Mouse (Mus musculus) forebrain, embryonic 11.5 days (tissue): ENCODE data around the gene Tcl1b1. TPM values are rescaled to one million over a fixed set of nuclear protein-coding genes. Genes with fewer than 3 reads are reported as not detected.
"Not testable (repeated sequence)": the region's sequence is repeated elsewhere in the genome, so short reads cannot be mapped to it uniquely, and the experiment has no call there.

Experiments
- ATAC-seq: fragments of 200-750 bp; cut with Nextera tagmentation; replicated peaks from 2 replicates; pipeline ENCODE4 v1.8.0; 2017; ENCODE audit warnings: moderate TSS enrichment; ENCODE audit not compliant: low FRiP score
- DNase-seq: peaks from one replicate; pipeline ENCODE4 v3.0.0-alpha.2; 2017; ENCODE audit warnings: low spot score
- H3K27ac ChIP-seq: fragments of 300-500 bp; sonication (generic); 2 replicates; pipeline ENCODE4 v1.5.1; 2014; ENCODE audit warnings: low read depth, low read length
- H3K27me3 ChIP-seq: fragments of 300-500 bp; sonication (generic); 2 replicates; pipeline ENCODE4 v1.6.1; 2014; ENCODE audit warnings: mild to moderate bottlenecking, low read length, mixed read lengths; ENCODE audit not compliant: control insufficient read depth, insufficient read depth
- H3K36me3 ChIP-seq: fragments of 300-500 bp; sonication (generic); 2 replicates; pipeline ENCODE4 v1.6.1; 2014; ENCODE audit warnings: mild to moderate bottlenecking, low read length, moderate library complexity, mixed read lengths; ENCODE audit not compliant: control insufficient read depth, insufficient read depth
- H3K4me1 ChIP-seq: fragments of 300-500 bp; sonication (generic); replicated peaks from 2 replicates; pipeline ENCODE4 v1.6.1; 2014; ENCODE audit warnings: low read length, mixed read lengths; ENCODE audit not compliant: control insufficient read depth, insufficient read depth
- H3K4me2 ChIP-seq: fragments of 300-500 bp; sonication (generic); 2 replicates; pipeline ENCODE4 v1.6.1; 2014; ENCODE audit warnings: low read depth, mild to moderate bottlenecking, low read length, moderate library complexity, mixed read lengths; ENCODE audit not compliant: severe bottlenecking
- H3K4me3 ChIP-seq: fragments of 300-500 bp; sonication (generic); 2 replicates; pipeline ENCODE4 v1.5.1; 2014; ENCODE audit warnings: low read depth, low read length
- H3K9ac ChIP-seq: fragments of 300-500 bp; sonication (generic); 2 replicates; pipeline ENCODE4 v1.6.1; 2014; ENCODE audit warnings: low read length
- H3K9me3 ChIP-seq: fragments of 300-500 bp; sonication (generic); 2 replicates; pipeline ENCODE4 v1.6.1; 2016; ENCODE audit warnings: low read length, mixed read lengths; ENCODE audit not compliant: control insufficient read depth
- WGBS: fragments of 180-500 bp; shearing (Covaris S2); extraction: QIAGEN DNeasy Blood & Tissue Kit; methylation state at CpG from one replicate; pipeline ENCODE4 v1.1.7; 2014; 5-methylcytosine and 5-hydroxymethylcytosine counted together
- polyA plus RNA-seq: library from polyadenylated mRNA; unstranded; fragments of >200 nt; fragmentation: Nextera tagmentation; extraction: Ambion mirVana; gene quantifications from 2 replicates; pipeline ENCODE4 v1.2.1, GENCODE M21; 2014

The Tcl1b1 gene
- polyA plus RNA-seq, 1 experiment from 2014 or later = not detected

DNA sequence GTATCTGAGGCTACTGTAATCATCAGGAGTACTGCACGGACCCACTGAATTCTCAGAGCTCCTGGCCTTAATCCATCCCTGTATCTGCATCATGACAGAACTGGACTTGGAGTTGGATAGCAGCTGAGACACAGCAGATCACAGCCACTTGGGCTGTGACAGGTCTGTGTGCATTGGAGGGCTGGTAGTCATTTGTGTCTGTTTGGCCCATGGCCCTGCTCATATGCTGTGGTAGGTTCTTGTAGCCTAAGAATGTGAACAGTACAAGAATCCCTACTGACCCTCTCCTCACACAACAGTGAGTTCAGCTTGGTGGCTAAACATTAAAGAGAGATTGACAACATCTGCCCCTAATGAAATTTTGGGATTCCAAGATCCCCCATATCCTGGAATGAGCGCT is 13.9 kb downstream of the Tcl1b1 start:
- no peak overlapping the region for H3K9ac ChIP-seq
- no peaks in the 10 kb centered on the region for H3K27me3 ChIP-seq
- H3K27ac ChIP-seq = no peak overlapping the region
- 90% methylated on average over 2 of the region's 2 CpGs for WGBS
- H3K9me3 ChIP-seq = no peaks in the 10 kb centered on the region
- no peak for ATAC-seq
- no peak overlapping the region for H3K4me3 ChIP-seq
- DNase-seq = no peak
- no peaks in the 10 kb centered on the region for H3K4me1 ChIP-seq
- H3K36me3 ChIP-seq = no peaks in the 10 kb centered on the region
- no peak overlapping the region for H3K4me2 ChIP-seq

DNA sequence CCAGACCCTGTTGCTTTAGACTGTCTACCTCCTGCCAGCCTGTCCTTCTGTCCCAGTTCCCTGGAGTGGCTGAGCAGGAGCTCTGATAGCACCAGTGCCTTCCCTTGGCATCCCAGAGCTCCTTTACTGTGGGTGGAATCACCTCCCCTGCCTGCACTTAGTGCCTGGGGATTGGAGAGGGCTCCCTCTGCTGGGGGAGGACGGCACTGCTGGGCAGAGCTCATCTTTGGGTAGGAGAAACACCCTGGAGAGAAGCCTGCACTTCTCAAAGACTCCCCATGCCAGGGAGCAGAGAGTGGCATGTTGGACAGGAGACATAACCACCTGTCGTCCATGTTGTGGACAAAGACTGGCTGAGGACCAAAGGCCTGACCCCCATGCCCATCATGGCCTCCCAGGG is 14.8 kb downstream of the Tcl1b1 start:
- not testable (repeated sequence) for H3K4me1 ChIP-seq, H3K36me3 ChIP-seq, H3K9ac ChIP-seq, ATAC-seq, H3K27ac ChIP-seq, H3K4me3 ChIP-seq, DNase-seq, H3K27me3 ChIP-seq, H3K9me3 ChIP-seq, H3K4me2 ChIP-seq
- WGBS = 23% methylated on average over 2 of the region's 2 CpGs

DNA sequence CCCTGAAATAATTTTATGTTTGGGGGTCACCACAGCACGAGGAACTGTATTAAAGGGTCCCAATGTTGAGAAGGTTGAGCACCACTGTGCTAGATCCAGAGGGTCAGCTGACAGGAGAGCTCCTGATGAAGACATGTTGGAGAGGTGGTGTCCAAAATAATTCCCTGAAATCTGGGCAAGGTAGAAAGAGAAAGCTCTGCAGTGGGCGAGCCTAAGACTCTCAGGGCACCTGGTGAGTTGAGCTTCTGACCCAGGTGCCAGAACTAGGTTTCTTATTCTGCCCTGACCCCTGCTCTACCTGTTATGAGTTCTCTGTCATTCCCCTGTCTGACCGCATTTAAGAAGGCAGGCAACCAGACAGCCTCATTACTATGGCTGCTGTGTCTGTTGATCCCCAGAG is 16.6 kb downstream of the Tcl1b1 start, which contains the start of gene Tcl1b5:
Gene Tcl1b5, plus strand, starts transcription at position 301 of the 400 bp plus-strand sequence.
- H3K4me1 ChIP-seq, ATAC-seq, H3K27ac ChIP-seq, H3K27me3 ChIP-seq, H3K4me3 ChIP-seq, H3K9me3 ChIP-seq, H3K36me3 ChIP-seq, DNase-seq, H3K4me2 ChIP-seq, H3K9ac ChIP-seq: not testable (repeated sequence)
- WGBS = 72% methylated on average over 3 of the region's 3 CpGs

DNA sequence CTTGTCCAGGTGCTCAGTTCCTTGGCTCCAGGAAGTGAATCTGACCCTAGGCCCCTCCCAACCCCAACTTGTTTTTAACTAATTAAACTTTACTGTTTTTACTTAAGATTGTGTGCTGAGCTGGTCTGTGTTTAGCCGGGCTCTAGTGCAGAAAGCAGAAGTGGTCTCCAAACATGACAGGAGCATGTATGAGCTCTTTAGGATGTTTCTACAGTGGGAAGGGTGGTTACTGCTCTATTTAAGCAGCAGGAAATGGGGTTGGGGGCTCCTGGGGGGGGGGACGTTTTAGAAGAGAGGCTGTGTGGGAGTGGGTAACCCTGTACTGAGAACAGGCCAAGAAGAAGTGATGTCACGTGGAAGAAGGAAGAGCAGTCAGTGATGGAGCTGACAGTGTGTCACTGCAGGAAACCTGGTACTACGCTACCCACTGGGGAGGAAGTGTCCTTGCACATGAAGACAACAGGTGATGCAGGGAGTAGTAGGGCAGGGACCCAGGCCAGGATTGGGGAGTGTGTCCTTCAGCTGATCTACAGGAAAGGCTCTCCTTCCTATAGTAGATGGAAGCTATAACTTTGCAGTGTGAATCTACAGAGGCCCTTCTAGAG is 21.7 kb downstream of the Tcl1b1 start:
- not testable (repeated sequence) for H3K9me3 ChIP-seq, H3K27me3 ChIP-seq, H3K36me3 ChIP-seq, H3K4me2 ChIP-seq, H3K9ac ChIP-seq, H3K27ac ChIP-seq, H3K4me3 ChIP-seq, H3K4me1 ChIP-seq, ATAC-seq, DNase-seq
- 81% methylated on average over 4 of the region's 4 CpGs for WGBS

DNA sequence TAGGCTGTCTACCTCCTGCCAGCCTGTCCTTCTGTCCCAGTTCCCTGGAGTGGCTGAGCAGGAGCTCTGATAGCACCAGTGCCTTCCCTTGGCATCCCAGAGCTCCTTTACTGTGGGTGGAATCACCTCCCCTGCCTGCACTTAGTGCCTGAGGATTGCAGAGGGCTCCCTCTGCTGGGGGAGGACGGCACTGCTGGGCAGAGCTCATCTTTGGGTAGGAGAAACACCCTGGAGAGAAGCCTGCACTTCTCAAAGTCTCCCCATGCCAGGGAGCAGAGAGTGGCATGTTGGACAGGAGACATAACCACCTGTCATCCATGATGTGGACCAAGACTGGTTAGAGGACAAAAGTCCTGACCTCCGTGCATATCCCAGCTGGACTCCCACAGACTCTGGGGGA is 29.5 kb downstream of the Tcl1b1 start:
- 60% methylated on average over 2 of the region's 2 CpGs for WGBS
- H3K27ac ChIP-seq, H3K4me3 ChIP-seq, ATAC-seq, H3K9ac ChIP-seq, H3K27me3 ChIP-seq, H3K4me1 ChIP-seq, H3K36me3 ChIP-seq, H3K4me2 ChIP-seq, DNase-seq, H3K9me3 ChIP-seq: not testable (repeated sequence)

DNA sequence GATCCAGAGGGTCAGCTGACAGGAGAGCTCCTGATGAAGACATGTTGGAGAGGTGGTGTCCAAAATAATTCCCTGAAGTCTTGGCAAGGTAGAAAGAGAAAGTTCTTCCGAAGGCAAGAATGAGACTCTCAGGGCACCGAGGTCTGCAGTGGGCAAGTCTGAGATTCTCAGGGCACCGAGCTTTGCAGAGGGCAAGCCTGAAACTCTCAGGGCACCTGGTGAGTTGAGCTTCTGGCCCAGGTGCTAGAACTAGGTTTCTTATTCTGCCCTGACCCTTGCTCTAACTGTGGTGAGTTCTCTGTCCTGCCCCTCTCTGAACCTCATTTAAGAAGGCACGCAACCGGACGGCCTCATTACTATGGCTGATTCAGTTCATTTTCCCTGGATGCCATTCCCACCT is 31.3 kb downstream of the Tcl1b1 start, which contains the start of gene Tcl1b3:
Gene Tcl1b3, plus strand, starts transcription at position 301 of the 400 bp plus-strand sequence.
- not testable (repeated sequence) for ATAC-seq, DNase-seq, H3K4me2 ChIP-seq, H3K4me3 ChIP-seq, H3K27ac ChIP-seq, H3K4me1 ChIP-seq, H3K27me3 ChIP-seq, H3K36me3 ChIP-seq, H3K9me3 ChIP-seq, H3K9ac ChIP-seq
- 92% methylated on average over 6 of the region's 6 CpGs for WGBS

DNA sequence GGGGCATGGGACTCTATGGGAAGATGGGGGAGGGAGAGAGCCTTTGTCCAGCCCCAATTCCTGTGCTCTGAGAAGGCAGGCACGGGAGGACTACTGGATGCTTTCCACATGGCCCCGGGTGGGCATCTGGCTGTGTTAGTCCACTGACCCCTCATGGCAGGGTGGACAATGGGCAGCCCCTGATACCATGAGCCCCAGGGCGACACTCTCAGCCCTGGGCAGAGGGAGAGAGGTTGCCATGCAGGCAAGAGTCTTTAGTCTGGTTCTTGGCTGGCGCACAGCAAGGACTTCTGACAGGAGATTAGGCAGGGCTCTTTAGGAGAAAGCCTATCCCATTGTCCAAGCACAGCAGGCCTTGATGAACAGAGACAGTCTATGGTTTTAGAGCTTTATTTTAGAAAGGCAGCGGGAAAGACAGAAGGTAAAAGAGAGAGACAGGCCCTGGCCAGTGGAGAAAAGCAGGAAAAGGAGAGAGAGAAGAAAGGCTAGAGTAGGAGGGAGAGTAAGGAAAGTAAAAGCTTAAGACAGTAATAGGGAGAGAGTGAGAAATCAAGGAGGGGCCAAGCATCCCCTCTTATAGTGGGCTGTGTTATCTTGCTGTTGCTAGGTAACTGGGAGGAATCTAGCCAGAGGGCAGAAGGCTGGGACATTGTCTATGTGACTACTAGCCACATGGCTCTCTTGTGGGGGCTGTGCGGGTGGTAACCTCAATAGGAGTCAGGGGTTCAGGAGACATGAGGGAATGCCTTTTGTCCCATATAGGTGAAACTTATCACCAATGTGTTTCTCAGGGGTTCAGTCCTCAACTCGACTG is 40.4 kb downstream of the Tcl1b1 start:
- WGBS = 21% methylated on average over 7 of the region's 7 CpGs
- H3K4me3 ChIP-seq, H3K27me3 ChIP-seq, H3K4me1 ChIP-seq, H3K9me3 ChIP-seq, H3K27ac ChIP-seq, H3K4me2 ChIP-seq, H3K36me3 ChIP-seq, DNase-seq, H3K9ac ChIP-seq, ATAC-seq: not testable (repeated sequence)

DNA sequence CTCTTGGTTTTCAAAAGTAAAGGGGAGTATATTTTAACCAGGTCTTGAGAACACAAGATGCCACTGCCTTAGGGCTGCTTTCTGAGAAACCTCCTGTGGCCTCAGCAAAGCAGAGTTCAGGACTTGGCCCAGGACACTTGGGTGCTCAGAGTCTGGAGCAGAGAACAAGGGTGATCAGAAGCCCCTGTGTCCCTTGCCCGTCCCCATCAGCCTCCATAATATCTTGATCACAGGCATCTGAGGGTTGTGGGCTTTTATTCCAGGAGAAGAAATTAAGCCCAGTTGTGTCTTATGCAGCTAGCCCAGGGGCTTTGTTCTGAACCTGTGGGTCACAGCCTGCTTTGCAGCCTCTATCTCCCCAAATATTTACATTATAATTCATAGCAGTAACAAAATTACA is 42.2 kb downstream of the Tcl1b1 start, which contains the start of gene Tcl1b4:
Gene Tcl1b4, plus strand, starts transcription at position 301 of the 400 bp plus-strand sequence.
- H3K27ac ChIP-seq, H3K4me3 ChIP-seq, H3K36me3 ChIP-seq, DNase-seq, H3K4me1 ChIP-seq, H3K9ac ChIP-seq, ATAC-seq, H3K4me2 ChIP-seq, H3K27me3 ChIP-seq, H3K9me3 ChIP-seq: not testable (repeated sequence)
- 80% methylated on average over 1 of the region's 1 CpGs for WGBS
